Mouse (Mus musculus) ovary, postnatal 10 days (tissue): ENCODE results near the gene Usp54.
"Not testable (repeated sequence)": the region's sequence is repeated elsewhere in the genome, so short reads cannot be mapped to it uniquely, and the experiment has no call there.

Experiments used
- DNase-seq: peaks from one replicate; pipeline ENCODE4 v3.0.0; 2022; ENCODE audit warnings: low spot score

Gene Usp54

GRCm38 (mm10) chr14:20609519-20609918, 31.3 kb downstream of the Usp54 start:
- no peak for DNase-seq

DNA sequence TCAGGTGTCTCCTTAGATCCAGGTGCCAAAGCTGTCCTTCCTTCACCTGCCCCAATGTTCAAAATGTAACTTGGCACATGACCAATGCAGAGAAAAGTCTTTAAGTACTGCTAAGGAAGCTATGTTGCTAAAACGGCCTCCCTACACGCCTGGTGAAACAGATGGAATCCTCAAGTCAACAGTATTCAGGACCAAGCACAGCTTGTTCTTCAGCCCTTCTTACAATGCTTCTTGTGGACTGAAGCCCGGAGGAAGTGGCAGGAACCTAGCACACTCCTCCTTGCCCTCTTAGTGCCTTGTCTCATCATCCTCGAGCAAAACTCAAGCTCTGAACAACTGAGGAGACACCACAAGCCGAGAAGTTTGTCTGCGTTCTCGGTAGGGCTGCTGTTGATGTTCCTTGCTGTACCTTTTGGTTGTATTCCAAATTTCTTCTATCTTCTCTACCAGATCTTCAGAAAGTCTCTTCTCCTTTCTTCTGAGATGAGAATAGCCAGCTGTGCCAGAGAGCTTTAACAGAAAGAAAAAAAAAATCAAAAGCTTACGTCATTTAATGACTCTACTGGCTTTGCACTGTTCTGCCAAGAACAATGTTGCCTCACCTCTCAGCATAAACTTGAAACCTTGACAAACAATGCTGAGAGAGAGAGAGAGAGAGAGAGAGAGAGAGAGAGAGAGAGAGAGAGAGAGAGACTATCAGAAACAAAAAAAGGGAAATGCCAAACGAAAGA, 33.3 kb downstream of the Usp54 start:
- DNase-seq: no peak

GRCm38 (mm10) chr14:20601287-20601686, 39.6 kb downstream of the Usp54 start:
- DNase-seq: no peak

- no peak for DNase-seq
Measured at GRCm38 (mm10) chr14:20600203-20600602, 40.7 kb downstream of the Usp54 start.

DNA sequence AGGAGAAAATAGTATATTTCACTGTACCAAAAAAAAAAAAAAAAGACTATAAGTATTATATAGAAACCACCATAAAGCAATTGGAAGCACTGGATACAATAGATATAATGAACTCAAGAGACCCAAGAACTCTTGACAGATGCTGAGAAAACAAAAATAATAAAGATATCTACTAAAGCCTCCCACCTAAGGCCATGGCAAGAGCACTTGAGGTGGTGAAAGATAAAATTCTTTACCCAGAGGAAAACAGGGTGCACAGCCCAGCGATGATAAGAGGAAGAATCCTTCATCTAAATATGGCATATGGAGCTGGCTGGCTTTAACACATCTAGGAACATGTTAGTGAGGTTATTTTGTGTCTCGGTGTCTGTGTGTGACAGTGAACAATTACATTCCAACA, 41.3 kb downstream of the Usp54 start:
- no peak for DNase-seq

DNA sequence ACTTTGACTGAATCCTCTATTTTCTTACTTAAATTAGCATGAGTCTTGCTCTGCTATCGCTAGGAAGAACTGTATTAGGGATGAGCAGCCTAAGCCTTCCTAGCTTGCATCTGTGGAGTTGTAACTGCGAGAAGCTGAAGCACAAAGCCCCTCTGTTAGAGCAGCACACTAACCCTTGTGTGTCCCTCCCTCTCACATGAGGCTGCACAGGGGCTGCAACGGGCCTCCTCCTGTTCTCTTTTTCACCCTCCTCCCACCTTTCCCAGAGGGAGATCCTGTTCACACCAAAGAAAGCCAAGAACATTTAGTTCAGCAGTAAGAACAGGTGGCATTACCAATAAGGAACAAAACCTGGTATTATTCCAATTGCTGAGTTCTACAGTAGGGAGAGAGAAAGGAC, 45.1 kb downstream of the Usp54 start:
- DNase-seq: no peak

GRCm38 (mm10) chr14:20587458-20587857, 53.4 kb downstream of the Usp54 start:
- no peak for DNase-seq

DNA sequence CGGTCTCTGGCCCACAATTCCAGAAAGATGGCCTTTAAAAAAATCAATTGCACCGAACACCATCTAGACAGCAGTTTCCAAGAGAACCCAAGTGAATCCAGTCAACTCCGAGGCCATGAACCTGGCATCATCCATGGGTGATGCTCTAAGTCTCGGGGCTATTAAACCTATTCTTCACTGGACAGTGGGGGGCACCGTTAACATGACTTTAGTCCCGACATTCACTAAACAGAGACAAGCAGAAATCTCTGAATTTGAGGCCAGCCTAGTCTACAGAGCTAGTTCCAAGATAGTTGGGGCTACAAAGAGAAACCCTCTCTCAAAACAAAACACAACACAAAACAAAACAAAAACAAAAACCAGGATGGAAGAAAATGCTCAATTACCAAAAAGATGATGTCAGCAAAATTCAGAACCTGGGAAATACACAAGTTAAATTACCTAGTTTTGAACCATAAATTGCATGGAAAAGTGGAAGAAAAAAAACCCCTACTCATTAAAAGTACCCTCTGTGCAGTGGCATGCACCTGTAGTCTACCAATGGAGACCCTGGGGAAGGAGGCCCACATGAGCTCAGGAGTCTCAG, 61.9 kb downstream of the Usp54 start:
- DNase-seq: no peak

DNA sequence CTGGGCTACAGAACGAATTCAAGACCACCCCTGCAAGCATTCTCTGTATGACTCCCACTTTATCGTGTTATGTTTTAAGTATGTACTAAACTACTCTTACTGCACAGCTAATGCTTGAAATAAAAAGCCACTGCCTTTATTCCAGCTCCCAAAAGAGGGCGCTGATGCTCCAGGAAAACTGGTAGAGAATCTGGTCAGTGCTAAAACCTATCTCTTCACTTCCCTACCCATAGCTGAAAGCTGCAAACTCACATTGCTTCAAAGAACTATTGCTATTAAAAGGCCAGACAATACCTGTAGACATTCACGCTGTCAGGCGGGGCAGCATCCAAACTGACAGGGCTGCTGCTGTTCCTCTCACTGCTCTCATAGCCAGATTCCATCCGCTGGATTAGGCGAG, 64.7 kb downstream of the Usp54 start:
- DNase-seq: peak; percentile 24

GRCm38 (mm10) chr14:20573196-20573595, 67.7 kb downstream of the Usp54 start:
- DNase-seq: not testable (repeated sequence)

GRCm38 (mm10) chr14:20565256-20566021, 75.4 kb downstream of the Usp54 start:
- DNase-seq: no peak

DNA sequence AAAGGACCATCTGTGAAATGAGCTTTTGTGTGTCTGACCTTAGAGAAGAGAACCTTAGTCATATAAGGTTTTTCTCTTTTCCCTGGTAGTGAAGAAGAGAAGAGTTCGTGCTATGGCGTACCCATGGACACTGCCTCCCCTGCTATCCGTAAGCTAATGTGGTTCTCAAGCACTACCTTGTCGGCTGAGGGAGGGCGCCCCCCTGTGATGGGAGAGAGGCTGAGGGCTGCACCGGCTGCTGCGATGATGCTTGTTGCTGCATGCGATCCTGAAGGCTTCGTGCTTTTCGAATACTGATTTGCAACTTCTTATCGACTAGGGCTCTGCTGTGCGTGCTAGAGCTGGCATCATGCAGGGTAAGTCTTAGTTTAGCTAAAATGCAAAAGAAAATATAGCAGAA, 76.2 kb downstream of the Usp54 start:
- DNase-seq: no peak

GRCm38 (mm10) chr14:20561897-20562296, 79.0 kb downstream of the Usp54 start:
- no peak for DNase-seq

- DNase-seq: no peak
Measured at GRCm38 (mm10) chr14:20550136-20550535, 90.7 kb downstream of the Usp54 start.

- peak; percentile 63 for DNase-seq
Measured at GRCm38 (mm10) chr14:20546415-20546814, 94.4 kb downstream of the Usp54 start, which contains the start of gene Ppp3cb. Gene Ppp3cb, minus strand, starts transcription at chr14:20546573.

GRCm38 (mm10) chr14:20545529-20546331, 95.1 kb downstream of the Usp54 start:
- peak; percentile 83 for DNase-seq

GRCm38 (mm10) chr14:20544467-20545411, 96.1 kb downstream of the Usp54 start:
- no peak for DNase-seq

DNA sequence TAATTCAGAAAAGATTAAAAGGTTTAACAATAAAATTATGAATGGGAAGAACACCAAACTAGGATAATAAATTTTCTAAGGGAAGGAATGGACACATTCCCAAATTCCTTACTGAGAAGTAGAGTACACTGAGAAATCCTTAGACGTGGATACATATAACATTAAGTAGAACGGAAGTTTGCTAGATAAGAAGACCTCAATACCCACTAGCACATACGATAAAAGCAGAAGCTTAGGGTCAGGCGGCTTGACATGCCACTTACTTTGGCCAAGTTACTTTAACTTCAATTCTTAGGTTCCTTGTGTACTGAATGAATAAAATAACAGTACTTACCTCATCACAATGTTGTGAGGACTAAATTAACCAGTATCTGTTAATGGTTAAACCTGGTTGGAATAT, 111.2 kb downstream of the Usp54 start:
- no peak for DNase-seq

GRCm38 (mm10) chr14:20520179-20520578, 120.7 kb downstream of the Usp54 start:
- DNase-seq: no peak

- no peak for DNase-seq
Measured at GRCm38 (mm10) chr14:20508424-20508823, 132.4 kb downstream of the Usp54 start.

DNA sequence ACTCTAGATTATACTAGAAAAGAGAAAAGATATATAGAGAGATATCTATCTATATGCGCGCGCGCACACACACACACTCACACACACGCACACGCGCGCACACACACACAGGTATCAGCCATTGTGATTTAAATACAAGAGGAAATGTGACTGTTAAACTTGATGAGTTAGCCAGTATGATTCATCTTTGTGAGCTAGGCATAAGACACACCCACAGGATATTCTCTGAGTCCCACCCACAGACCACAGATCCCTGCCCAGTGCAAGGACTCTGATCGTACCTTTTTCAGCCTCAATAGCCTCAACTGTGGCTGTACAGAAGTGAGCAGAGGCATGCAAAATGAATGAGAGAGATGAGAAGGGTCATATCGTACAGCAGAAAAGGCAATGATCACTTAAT, 137.9 kb downstream of the Usp54 start:
- DNase-seq: no peak
